ENCODE assay signal across 15 mouse cellular contexts in the genomic region with DNA sequence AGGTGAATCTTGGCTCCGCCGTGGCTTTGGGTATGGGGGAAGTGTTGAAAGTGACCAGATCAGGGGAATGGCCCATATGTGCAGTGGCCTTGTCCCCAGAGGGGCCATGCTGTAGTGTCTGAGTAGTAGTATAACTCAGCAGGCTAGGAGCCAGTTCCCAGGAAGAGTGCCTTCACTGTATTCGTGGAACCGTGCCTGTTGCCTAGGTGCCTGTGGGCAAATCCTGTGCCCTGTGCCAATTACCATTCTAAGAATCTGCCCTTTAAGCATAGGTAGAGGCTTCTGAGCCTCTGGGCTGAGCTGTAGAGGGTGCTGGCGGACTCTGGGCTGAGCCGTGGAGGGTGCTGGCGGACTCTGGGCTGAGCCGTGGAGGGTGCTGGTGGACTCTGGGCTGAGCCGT. TPM values are rescaled to one million over a fixed set of nuclear protein-coding genes. Genes with fewer than 3 reads are reported as not detected.
DNase-seq lines count a peak whose midpoint lies in the region; ATAC-seq and TF ChIP-seq lines count a peak whose summit lies in the region.
"Had no signal": no experiment of that assay in that cellular context is flagged by ENCODE, and none has a peak within 500 bp of the region (broad histone marks: within the 10 kb centered on the region; RNA-seq: fewer than 3 reads in every experiment).

No protein-coding gene starts in this region.

- no peaks in the 10 kb centered on the region for H3K9me3 ChIP-seq in midbrain, postnatal 0 days (ENCODE audit: low read length)
- H3K9me3 ChIP-seq in midbrain, embryonic 11.5 days (ENCODE audit: control insufficient read depth, low read length), result no peaks in the 10 kb centered on the region
- H3K9me3 ChIP-seq: midbrain, embryonic 13.5 days had no signal

- DNase-seq in cerebellum, adult 9-11 months, result peak; percentile 33
- DNase-seq in cerebellum, adult 8-10 months, result no peak
- DNase-seq in heart, postnatal 10 days, result peak; percentile 62 to 64
- DNase-seq in heart, postnatal 25 days (ENCODE audit: low spot score), result no peak
- DNase-seq in kidney, adult 2 months, result peak; percentile 68
- DNase-seq in kidney, postnatal 14 days, result no peak
- peak; percentile 70 for DNase-seq in midbrain, postnatal 0 days (ENCODE audit: low spot score)
- DNase-seq in midbrain, embryonic 11.5 days (ENCODE audit: low spot score, missing footprints), result no peak
- DNase-seq: cerebellum, adult 11 months; spleen, adult 18-20 months; thymus, adult 18-20 months had no signal

- 0 out of 2 replicates have a peak, but pooled peaks have one; percentile 19 for TF ChIP-seq CTCF in kidney, adult 2 months (conservative IDR thresholded peaks at IDR 0.05; ENCODE audit: insufficient read depth, insufficient read length, low read depth, low read length)
- no peak for TF ChIP-seq CTCF in midbrain, postnatal 0 days (IDR thresholded peaks at IDR 0.05)

- 53% methylated on average over 9 of the region's 9 CpGs for WGBS in kidney, adult 2 months
- WGBS in midbrain, postnatal 0 days, result 79% methylated on average over 9 of the region's 9 CpGs
- 91% methylated on average over 9 of the region's 9 CpGs for whole genome bisulfite sequencing in midbrain, embryonic 11.5 days

- no peak overlapping the region for H3K27ac ChIP-seq in kidney, adult 2 months (ENCODE audit: insufficient read depth, low read depth, low read length)
- H3K27ac ChIP-seq in midbrain, postnatal 0 days (ENCODE audit: low read depth, low read length), result no peak overlapping the region
- no peak overlapping the region for H3K27ac ChIP-seq in midbrain, embryonic 11.5 days (ENCODE audit: low read depth, low read length)
- H3K27ac ChIP-seq: liver, embryonic 14.5 days; midbrain, embryonic 13.5 days had no signal

- H3K4me2 ChIP-seq in midbrain, postnatal 0 days (ENCODE audit: low read depth, low read length, poor library complexity, severe bottlenecking), result no peak overlapping the region
- no peak overlapping the region for H3K4me2 ChIP-seq in midbrain, embryonic 11.5 days
- H3K4me2 ChIP-seq: midbrain, embryonic 13.5 days had no signal

- no peak for TF ChIP-seq POLR2A in kidney, adult 2 months (IDR thresholded peaks at IDR 0.05; ENCODE audit: low read depth, low read length)

- peaks cover 4% of the 10 kb centered on the region; the same call in 1 of the 2 replicates for H3K4me1 ChIP-seq in kidney, adult 2 months (ENCODE audit: control insufficient read depth, insufficient read depth, low read length)
- H3K4me1 ChIP-seq in midbrain, postnatal 0 days (ENCODE audit: insufficient read depth, low read length), result no peaks in the 10 kb centered on the region
- no peaks in the 10 kb centered on the region for H3K4me1 ChIP-seq in midbrain, embryonic 11.5 days (ENCODE audit: control insufficient read depth, insufficient read depth, low read length)
- H3K4me1 ChIP-seq: midbrain, embryonic 13.5 days had no signal

- H3K4me3 ChIP-seq in kidney, adult 2 months (ENCODE audit: insufficient read depth, low read depth, low read length), result no peak overlapping the region
- no peak overlapping the region for H3K4me3 ChIP-seq in midbrain, postnatal 0 days (ENCODE audit: low read depth, low read length)
- H3K4me3 ChIP-seq in midbrain, embryonic 11.5 days (ENCODE audit: low read depth, low read length), result no peak overlapping the region
- H3K4me3 ChIP-seq: erythroblast, embryonic 14.5 days; midbrain, embryonic 13.5 days had no signal

- intact Hi-C loops in heart, postnatal 10 days (cut with DNase I), result no loop called here
- intact Hi-C loops in heart, postnatal 25 days (cut with DNase I), result no loop called here

- no peak for ATAC-seq in midbrain, postnatal 0 days (ENCODE audit: low FRiP score)
- ATAC-seq in midbrain, embryonic 11.5 days (ENCODE audit: low FRiP score), result no peak
- ATAC-seq: inflammation-experienced regulatory T-cells, adult 6 months; midbrain, embryonic 13.5 days had no signal

- H3K36me3 ChIP-seq in kidney, adult 2 months (ENCODE audit: control insufficient read depth, insufficient read depth, low read length), result no peaks in the 10 kb centered on the region
- peaks cover 68% of the 10 kb centered on the region for H3K36me3 ChIP-seq in midbrain, postnatal 0 days (ENCODE audit: insufficient read depth, low read length)
- peaks cover 4% of the 10 kb centered on the region; the same call in 1 of the 2 replicates for H3K36me3 ChIP-seq in midbrain, embryonic 11.5 days (ENCODE audit: control insufficient read depth, insufficient read depth, low read length)

- H3K9ac ChIP-seq in midbrain, postnatal 0 days (replicated peaks; ENCODE audit: low read length, poor library complexity, severe bottlenecking), result no peak overlapping the region
- H3K9ac ChIP-seq in midbrain, embryonic 11.5 days (ENCODE audit: low read length), result no peak overlapping the region
- H3K9ac ChIP-seq: liver, embryonic 14.5 days; midbrain, embryonic 13.5 days had no signal

- no peaks in the 10 kb centered on the region for H3K27me3 ChIP-seq in kidney, adult 2 months (replicated peaks; ENCODE audit: control insufficient read depth, insufficient read depth, low read length)
- no peaks in the 10 kb centered on the region for H3K27me3 ChIP-seq in midbrain, postnatal 0 days (ENCODE audit: insufficient read depth, low read length)
- no peaks in the 10 kb centered on the region for H3K27me3 ChIP-seq in midbrain, embryonic 11.5 days (ENCODE audit: control insufficient read depth, insufficient read depth, low read length)
- H3K27me3 ChIP-seq: midbrain, embryonic 13.5 days had no signal

RNA-seq across cellular contexts. Expression of gene Amfr, which starts 54.2 kb away (rescaled TPM):
- total RNA-seq in heart, postnatal 10 days (2021), result 100 to 1,000 TPM; 125 to 126 TPM
- 100 to 1,000 TPM; 112 to 121 TPM for total RNA-seq in heart, postnatal 25 days (2021)
- polyA plus RNA-seq in kidney, adult 2 months (2012; rRNA removed), result 171 and 204 TPM in 2 replicates
- 214 and 227 TPM in 2 replicates for total RNA-seq in midbrain, postnatal 0 days (2014; rRNA removed)
- 80.4 and 84.8 TPM in 2 replicates for polyA plus RNA-seq in midbrain, postnatal 0 days (2015; fragmentation: Nextera tagmentation; extraction: Ambion mirVana)
- 56.8 and 64.7 TPM in 2 replicates for polyA plus RNA-seq in midbrain, embryonic 11.5 days (2014; fragmentation: Nextera tagmentation; extraction: Ambion mirVana)

Comparison
In these comparisons a context has a peak if more than half of its experiments do, and no peak if none do; other contexts are left out.
1. DNase-seq: peak in cerebellum, adult 9-11 months (single experiment), heart, postnatal 10 days (2 of 2), kidney, adult 2 months (single experiment) and midbrain, postnatal 0 days (single experiment); none in cerebellum, adult 8-10 months (single experiment), heart, postnatal 25 days (single experiment), kidney, postnatal 14 days (single experiment) and midbrain, embryonic 11.5 days (single experiment).